Comparison of ENCODE assay signal across 8 mouse cellular contexts in the genomic region with DNA sequence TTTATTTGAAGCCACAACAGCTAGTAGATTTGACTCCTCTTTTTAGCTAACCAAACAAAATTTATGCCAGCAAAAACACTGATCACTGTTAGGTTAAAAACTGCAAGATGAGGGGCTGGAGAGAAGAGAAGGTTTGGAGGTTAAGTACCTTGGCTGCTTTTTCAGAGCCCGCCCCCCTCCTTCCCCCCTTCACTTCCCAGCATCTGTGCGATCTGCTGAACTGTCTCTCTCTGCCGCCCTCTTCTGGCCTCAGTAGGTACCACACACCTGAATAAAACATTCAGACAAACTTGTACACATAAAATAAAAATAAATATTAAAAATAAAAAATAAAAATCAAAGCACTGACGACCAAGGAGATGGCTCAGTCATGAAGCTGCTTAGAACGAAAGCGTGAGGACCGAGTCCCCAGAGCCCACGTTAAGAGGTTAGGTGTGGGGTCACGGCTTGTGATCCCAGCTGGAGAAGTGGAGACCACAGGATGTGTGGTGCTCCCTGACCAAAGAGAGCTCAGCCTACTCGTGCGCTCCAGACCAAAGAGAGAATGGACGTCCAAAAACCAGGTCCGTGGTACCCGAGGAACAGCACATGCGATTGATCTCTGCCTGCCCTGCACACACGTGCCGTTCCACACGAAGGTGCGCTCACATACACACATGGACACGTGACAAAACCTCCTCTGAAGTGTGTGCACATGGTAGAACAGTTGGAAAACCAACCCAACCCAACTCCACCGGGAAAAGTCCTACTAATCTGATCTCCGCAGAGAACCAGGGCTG. TPM values are rescaled to one million over a fixed set of nuclear protein-coding genes. Genes with fewer than 3 reads are reported as not detected.
DNase-seq lines count a peak whose midpoint lies in the region; ATAC-seq and TF ChIP-seq lines count a peak whose summit lies in the region.

No protein-coding gene starts in this region.

- H3K36me3 ChIP-seq in liver, adult 2 months (ENCODE audit: control insufficient read depth, insufficient read depth, low read length), result no peaks in the 10 kb centered on the region
- no peaks in the 10 kb centered on the region for H3K36me3 ChIP-seq in liver, embryonic 12.5 days
- H3K36me3 ChIP-seq in splenic B cell, adult 2 months (ENCODE audit: control insufficient read depth, insufficient read depth, low read length, poor library complexity, severe bottlenecking), result no peaks in the 10 kb centered on the region

- H3K27ac ChIP-seq in liver, adult 2 months (replicated peaks; ENCODE audit: insufficient read depth, low read depth, low read length), result no peak overlapping the region
- H3K27ac ChIP-seq in liver, embryonic 12.5 days, result no peak overlapping the region

- 69% methylated on average over 22 of the region's 22 CpGs for WGBS in liver, adult 2 months
- 65% methylated on average over 22 of the region's 22 CpGs for WGBS in liver, embryonic 12.5 days (ENCODE audit: insufficient replicate concordance)

- no peaks in the 10 kb centered on the region for H3K4me1 ChIP-seq in liver, adult 2 months (ENCODE audit: control insufficient read depth, insufficient read depth, low read length)
- no peaks in the 10 kb centered on the region for H3K4me1 ChIP-seq in liver, embryonic 12.5 days

- 0 out of 2 replicates have a peak, but pooled peaks cover 5% of the 10 kb centered on the region for H3K9me3 ChIP-seq in liver, embryonic 12.5 days (replicated peaks)

- no peak overlapping the region for H3K4me3 ChIP-seq in liver, adult 2 months (ENCODE audit: insufficient read depth, low read depth, low read length)
- no peak overlapping the region for H3K4me3 ChIP-seq in liver, embryonic 12.5 days

- no peak for ATAC-seq in liver, embryonic 12.5 days
- no peak for ATAC-seq in monocyte, adult 5-6 weeks (replicated peaks; ENCODE audit: insufficient number of reproducible peaks, low FRiP score, low TSS enrichment, poor library complexity, severe bottlenecking)

- TF ChIP-seq CTCF in liver, adult 2 months (IDR thresholded peaks at IDR 0.05; ENCODE audit: low read depth, low read length), result peak; percentile 32; the same call in 1 of the 2 replicates

- H3K9ac ChIP-seq in liver, adult 2 months (ENCODE audit: low read depth, low read length), result no peak overlapping the region
- H3K9ac ChIP-seq in liver, embryonic 12.5 days, result no peak overlapping the region

- no peaks in the 10 kb centered on the region for H3K27me3 ChIP-seq in liver, adult 2 months (ENCODE audit: control insufficient read depth, insufficient read depth, low read length)
- no peaks in the 10 kb centered on the region for H3K27me3 ChIP-seq in liver, embryonic 12.5 days (replicated peaks)
- H3K27me3 ChIP-seq in splenic B cell, adult 2 months (ENCODE audit: control insufficient read depth, insufficient read depth, low read length, poor library complexity, severe bottlenecking), result no peaks in the 10 kb centered on the region

- TF ChIP-seq POLR2A in liver, adult 2 months (IDR thresholded peaks at IDR 0.05; ENCODE audit: extremely low read depth, insufficient read depth, low read length), result no peak

- no peaks in the 10 kb centered on the region for H3K79me2 ChIP-seq in liver, adult 2 months (ENCODE audit: control insufficient read depth, insufficient read depth, low read length)

- peak; percentile 14 to 52 for DNase-seq in cerebellum, postnatal 25 days
- no peak for DNase-seq in cerebellum, adult 9-11 months
- DNase-seq in liver, adult 2 months (ENCODE audit: extremely low read depth, low read depth, low spot score), result no peak
- peak; percentile 34 to 35 for DNase-seq in adrenal gland, postnatal 36 days
- peak; percentile 61 for DNase-seq in kidney, postnatal 14 days
- DNase-seq in splenic B cell, adult 2 months (ENCODE audit: low read depth, low spot score), result peak; percentile 54

- no peak overlapping the region for H3K4me2 ChIP-seq in liver, embryonic 12.5 days

RNA-seq across cellular contexts. Expression of a gene that starts 37.4 kb away (rescaled TPM):
- 5.6 and 7.2 TPM in 2 replicates for total RNA-seq in liver, adult 2 months (2014; rRNA removed)
- polyA plus RNA-seq in liver, adult 2 months (2012; rRNA removed), result 13.5 and 14.3 TPM in 2 replicates
- 16.6 and 18.8 TPM in 2 replicates for polyA plus RNA-seq in liver, embryonic 12.5 days (2016; fragmentation: Nextera tagmentation; extraction: Ambion mirVana)
- total RNA-seq in adrenal gland, postnatal 36 days (2021), result 10 to 100 TPM; 16.9 to 18.4 TPM
- total RNA-seq in monocyte, adult 5-6 weeks (2017), result 6.8 to 13.0 TPM (median 7.8 TPM) in 3 replicates

Comparison
In these comparisons a context has a peak if more than half of its experiments do, and no peak if none do; other contexts are left out.
1. DNase-seq: peak in cerebellum, postnatal 25 days (2 of 2), adrenal gland, postnatal 36 days (2 of 2), kidney, postnatal 14 days (single experiment) and splenic B cell, adult 2 months (single experiment); none in cerebellum, adult 9-11 months (single experiment) and liver, adult 2 months (single experiment).